Mouse (Mus musculus) macrophage (primary cell): Measurements from ENCODE around the gene Cdx2. TPM values are rescaled to one million over a fixed set of nuclear protein-coding genes. Genes with fewer than 3 reads are reported as not detected.

ENCODE experiments used
- H3K27ac ChIP-seq: fragments of 350-480 bp; formaldehyde crosslinking; 2 replicates; pipeline ENCODE4 v1.9.0; 2021
- H3K36me3 ChIP-seq: fragments of 350-480 bp; formaldehyde crosslinking; 2 replicates; pipeline ENCODE4 v1.9.0; 2021; ENCODE audit errors: inconsistent target
- H3K4me3 ChIP-seq: fragments of 350-480 bp; formaldehyde crosslinking; 2 replicates; pipeline ENCODE4 v1.9.0; 2021; ENCODE audit errors: inconsistent target
- H3K79me2 ChIP-seq: fragments of 350-480 bp; formaldehyde crosslinking; 2 replicates; pipeline ENCODE4 v1.9.0; 2021; ENCODE audit errors: inconsistent target
- WGBS: methylation state at CpG from one replicate; pipeline ENCODE4 v1.1.7; 2026; ENCODE audit warnings: inconsistent platforms; ENCODE audit not compliant: missing documents; 5-methylcytosine and 5-hydroxymethylcytosine counted together
- polyA plus RNA-seq: library from polyadenylated mRNA; stranded (reverse); fragments of 250-400 nt; gene quantifications from 3 replicates; pipeline ENCODE4 v1.2.4, GENCODE M21; 2018; ENCODE audit warnings: inconsistent platforms
- total RNA-seq, 78 experiments: library from RNA; depleted of rRNA; stranded (reverse); fragments of 250-400 nt; gene quantifications; 1 replicate in 9 of 78; 2 replicates in 24 of 78; 3 replicates in 43 of 78; 4 replicates in 2 of 78; pipeline ENCODE4 v1.2.4; 2018; ENCODE audit warnings: inconsistent platforms in 56 of 78

The Cdx2 gene
- total RNA-seq (2018; cell fraction: chromatin; rRNA removed) = not detected
- total RNA-seq (2018; cell fraction: cytosol; rRNA removed) = not detected
- total RNA-seq (2018; cell fraction: nucleus; rRNA removed) = not detected
- not detected in 3 replicates for polyA plus RNA-seq

- WGBS = 4% methylated on average over 62 of the region's 63 CpGs
- Histone ChIP-seq H3K27ac (no peak within 1 kb of the TSS), H3K4me3 (no peak within 1 kb of the TSS), H3K79me2 (no peaks in the 10 kb centered on the region), H3K36me3 (no peaks in the 10 kb centered on the region)
These were observed at the start of gene Cdx2 for GRCm38 (mm10) chr5:147306638-147307397. Cdx2 (minus strand) TSS chr5:147307270.

DNA sequence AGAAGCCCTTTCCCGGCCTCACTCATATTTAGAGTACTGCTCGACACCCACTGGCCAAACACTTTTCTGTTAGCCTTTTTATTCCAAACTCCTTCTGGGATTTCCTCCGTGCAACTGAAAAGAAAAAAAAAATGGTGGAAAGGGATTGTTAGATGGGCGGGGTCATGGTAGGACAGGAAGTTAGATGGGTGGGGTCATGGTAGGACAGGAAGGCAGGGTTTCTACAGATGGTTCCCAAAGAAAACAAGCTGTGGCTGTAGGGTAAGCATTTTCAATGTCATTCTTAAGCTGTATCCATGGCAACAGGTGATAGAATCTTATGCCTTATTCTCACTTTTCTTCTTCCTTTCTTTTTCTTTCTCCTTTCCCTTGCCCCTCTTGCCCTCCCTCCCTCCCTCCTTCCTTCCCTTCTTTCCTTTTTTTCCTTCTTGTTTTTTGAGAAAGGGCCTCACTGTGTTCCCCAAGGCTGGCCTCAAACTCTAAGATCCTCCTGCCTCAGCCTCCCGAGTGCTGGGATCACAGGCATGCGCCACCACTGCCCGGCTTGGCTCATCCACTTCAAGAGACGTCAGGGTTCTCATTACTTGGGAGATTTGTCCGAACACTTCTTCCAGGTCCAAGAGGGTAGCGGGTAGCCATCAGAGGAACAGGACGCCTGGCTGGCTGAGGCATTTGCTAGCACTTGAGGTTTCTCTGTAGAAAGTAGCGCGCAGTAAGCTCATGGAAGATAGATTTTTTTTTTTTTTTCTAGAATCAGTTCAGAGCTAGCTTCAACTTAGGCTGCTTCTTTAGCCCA lies 49.4 kb upstream of the Cdx2 start:
- Histone ChIP-seq H3K27ac (no peak overlapping the region), H3K79me2 (no peaks in the 10 kb centered on the region), H3K4me3 (no peak overlapping the region), H3K36me3 (no peaks in the 10 kb centered on the region)
- WGBS = 91% methylated on average over 13 of the region's 13 CpGs

- no peak overlapping the region for H3K27ac ChIP-seq
- H3K4me3 ChIP-seq = no peak overlapping the region
- 92% methylated on average over 3 of the region's 3 CpGs for WGBS
- no peaks in the 10 kb centered on the region for H3K79me2 ChIP-seq
- no peaks in the 10 kb centered on the region for H3K36me3 ChIP-seq
These were observed 48.7 kb upstream of the Cdx2 start for GRCm38 (mm10) chr5:147355788-147356187.

GRCm38 (mm10) chr5:147354985-147355384 lies 47.9 kb upstream of the Cdx2 start:
- H3K79me2 ChIP-seq = no peaks in the 10 kb centered on the region
- H3K4me3 ChIP-seq = no peak overlapping the region
- H3K27ac ChIP-seq = no peak overlapping the region
- no peaks in the 10 kb centered on the region for H3K36me3 ChIP-seq
- WGBS = 91% methylated on average over 8 of the region's 8 CpGs

DNA sequence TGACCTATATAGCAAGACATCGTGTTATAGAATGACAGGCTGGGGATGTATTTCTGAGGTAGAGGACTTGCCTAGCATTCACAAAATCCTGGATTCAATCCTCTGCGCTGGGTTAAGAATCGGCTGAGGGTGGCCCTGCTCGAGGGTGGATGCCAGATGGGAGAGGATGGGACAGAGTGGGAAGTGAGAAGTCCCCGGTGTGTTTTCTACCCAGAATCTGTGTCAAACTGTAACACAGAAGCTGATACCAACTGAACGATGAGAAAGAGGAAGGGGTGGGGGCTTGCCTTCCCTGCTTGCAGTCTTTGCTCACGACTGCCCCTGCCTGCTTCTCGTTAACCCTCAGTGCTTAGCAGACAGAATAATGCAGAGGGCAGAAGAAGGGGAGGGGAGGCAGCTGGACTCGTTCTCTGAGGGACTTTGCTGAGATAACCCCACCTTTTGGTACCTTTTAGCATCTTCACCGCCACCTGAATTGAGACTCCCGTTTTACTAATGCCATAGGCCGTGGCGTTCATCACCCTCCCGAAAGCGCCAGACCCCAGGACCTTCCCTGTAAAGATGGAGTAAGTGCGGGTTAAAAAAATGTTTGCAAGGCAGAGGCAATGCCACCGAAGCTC lies 47.2 kb upstream of the Cdx2 start:
- Histone ChIP-seq H3K27ac (no peak overlapping the region), H3K79me2 (no peaks in the 10 kb centered on the region)
- WGBS = 71% methylated on average over 17 of the region's 17 CpGs

DNA sequence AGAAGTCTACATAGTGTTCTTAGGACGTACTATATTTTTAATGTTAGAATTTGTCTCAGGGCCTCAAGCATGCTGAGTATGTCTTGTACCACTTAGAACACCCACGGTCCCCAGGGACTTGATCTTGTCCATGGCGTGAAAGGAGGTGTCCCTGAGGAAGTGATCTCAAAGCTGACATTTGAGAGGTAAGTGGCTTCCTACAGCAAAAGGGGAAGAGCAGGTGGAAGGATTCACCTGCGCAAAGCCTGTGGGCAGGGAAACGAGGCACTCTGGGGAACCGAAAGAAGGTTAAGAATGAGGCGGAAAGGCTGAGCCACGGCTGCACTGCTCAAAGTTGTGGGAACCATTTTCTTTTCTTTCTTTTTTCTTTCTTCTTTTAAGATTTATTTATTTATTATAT lies 44.9 kb upstream of the Cdx2 start:
- no peaks in the 10 kb centered on the region for H3K36me3 ChIP-seq
- no peak overlapping the region for H3K4me3 ChIP-seq
- 73% methylated on average over 8 of the region's 8 CpGs for WGBS
- no peaks in the 10 kb centered on the region for H3K79me2 ChIP-seq
- H3K27ac ChIP-seq = no peak overlapping the region

More for the DNA sequence above, 47.2 kb upstream of the Cdx2 start:
- Histone ChIP-seq H3K4me3 (no peak overlapping the region), H3K36me3 (no peaks in the 10 kb centered on the region)

- WGBS = 78% methylated on average over 1 of the region's 1 CpGs
- Histone ChIP-seq H3K4me3 (no peak overlapping the region), H3K36me3 (no peaks in the 10 kb centered on the region), H3K79me2 (no peaks in the 10 kb centered on the region), H3K27ac (no peak overlapping the region)
These were observed 38.9 kb upstream of the Cdx2 start for GRCm38 (mm10) chr5:147345981-147346380.

DNA sequence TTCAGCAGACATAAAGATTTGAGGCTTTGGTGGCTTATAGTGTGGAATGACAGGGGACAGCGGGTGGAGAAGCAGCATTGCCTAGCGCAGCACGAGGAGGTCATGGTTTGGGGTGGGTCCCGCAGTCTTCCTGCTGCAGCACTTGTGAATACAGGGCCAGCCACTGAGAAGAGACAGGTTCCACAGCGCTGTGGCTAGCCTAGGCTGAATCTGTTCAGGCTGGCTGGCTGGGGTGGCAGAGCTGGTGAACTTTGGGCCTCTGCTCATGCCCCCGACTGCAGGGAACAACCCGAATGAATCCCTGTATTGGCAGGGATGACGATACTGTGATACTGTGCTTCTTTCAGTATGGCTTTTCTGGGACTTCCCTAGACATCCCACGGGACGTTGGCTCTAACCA lies 36.8 kb upstream of the Cdx2 start:
- H3K27ac ChIP-seq = no peak overlapping the region
- no peak overlapping the region for H3K4me3 ChIP-seq
- no peaks in the 10 kb centered on the region for H3K36me3 ChIP-seq
- 94% methylated on average over 10 of the region's 10 CpGs for WGBS
- no peaks in the 10 kb centered on the region for H3K79me2 ChIP-seq

DNA sequence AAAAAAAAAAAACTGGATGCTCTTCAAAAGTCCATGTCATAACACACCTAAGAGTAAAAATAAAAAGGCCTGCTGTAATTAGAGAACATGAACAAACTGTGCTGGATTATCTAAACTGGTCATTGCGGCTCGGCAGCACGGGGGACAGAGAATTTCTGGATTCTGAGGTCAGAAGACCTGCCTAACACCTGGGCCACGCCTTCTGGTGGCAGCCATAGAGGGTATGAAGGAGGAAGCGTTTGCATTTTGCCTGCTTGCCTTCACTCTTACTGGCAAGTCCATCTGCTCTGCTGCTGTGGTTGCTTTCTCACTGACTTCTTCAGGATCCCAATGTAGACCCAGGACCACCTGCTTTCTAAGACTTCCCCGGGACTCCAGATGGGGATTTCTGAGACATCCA lies 35.8 kb upstream of the Cdx2 start:
- H3K27ac ChIP-seq = no peak overlapping the region
- H3K4me3 ChIP-seq = no peak overlapping the region
- no peaks in the 10 kb centered on the region for H3K79me2 ChIP-seq
- H3K36me3 ChIP-seq = no peaks in the 10 kb centered on the region
- WGBS = 95% methylated on average over 6 of the region's 6 CpGs

GRCm38 (mm10) chr5:147340741-147341414 lies 33.8 kb upstream of the Cdx2 start:
- WGBS = 26% methylated on average over 13 of the region's 13 CpGs
- H3K27ac ChIP-seq = no peak overlapping the region
- no peaks in the 10 kb centered on the region for H3K36me3 ChIP-seq

GRCm38 (mm10) chr5:147339560-147339959 lies 32.5 kb upstream of the Cdx2 start:
- no peak overlapping the region for H3K4me3 ChIP-seq

More at GRCm38 (mm10) chr5:147340741-147341414, 33.8 kb upstream of the Cdx2 start:
- Histone ChIP-seq H3K4me3 (no peak overlapping the region), H3K79me2 (no peaks in the 10 kb centered on the region)

DNA sequence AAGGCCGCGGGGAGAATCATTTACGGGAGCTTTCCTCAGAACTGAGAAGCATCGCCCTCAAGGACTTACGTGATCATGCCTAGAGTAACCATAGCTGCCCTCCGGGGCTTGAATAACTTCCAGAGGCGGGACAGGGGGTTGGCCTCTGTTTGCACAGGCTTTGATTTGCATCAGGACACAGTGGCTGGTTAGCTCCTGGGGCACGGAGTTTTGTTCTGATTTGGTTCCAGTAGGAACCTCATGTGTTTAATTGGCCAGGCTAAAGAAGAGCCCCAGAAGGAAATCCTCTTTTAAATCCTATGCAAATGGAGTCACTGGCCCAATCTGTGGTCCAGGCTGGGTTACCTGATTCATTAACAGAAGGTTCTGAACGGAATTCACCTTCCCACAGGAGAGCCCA lies 31.9 kb upstream of the Cdx2 start:
- H3K27ac ChIP-seq = no peak overlapping the region
- no peaks in the 10 kb centered on the region for H3K79me2 ChIP-seq
- 90% methylated on average over 8 of the region's 9 CpGs for WGBS
- no peaks in the 10 kb centered on the region for H3K36me3 ChIP-seq
- no peak overlapping the region for H3K4me3 ChIP-seq

More at GRCm38 (mm10) chr5:147339560-147339959, 32.5 kb upstream of the Cdx2 start:
- H3K79me2 ChIP-seq = no peaks in the 10 kb centered on the region
- H3K36me3 ChIP-seq = no peaks in the 10 kb centered on the region
- 6% methylated on average over 11 of the region's 11 CpGs for WGBS
- no peak overlapping the region for H3K27ac ChIP-seq

GRCm38 (mm10) chr5:147332711-147333110 lies 25.6 kb upstream of the Cdx2 start:
- H3K27ac ChIP-seq = no peak overlapping the region
- no peak overlapping the region for H3K4me3 ChIP-seq
- H3K36me3 ChIP-seq = no peaks in the 10 kb centered on the region
- WGBS = 84% methylated on average over 7 of the region's 7 CpGs
- no peaks in the 10 kb centered on the region for H3K79me2 ChIP-seq

DNA sequence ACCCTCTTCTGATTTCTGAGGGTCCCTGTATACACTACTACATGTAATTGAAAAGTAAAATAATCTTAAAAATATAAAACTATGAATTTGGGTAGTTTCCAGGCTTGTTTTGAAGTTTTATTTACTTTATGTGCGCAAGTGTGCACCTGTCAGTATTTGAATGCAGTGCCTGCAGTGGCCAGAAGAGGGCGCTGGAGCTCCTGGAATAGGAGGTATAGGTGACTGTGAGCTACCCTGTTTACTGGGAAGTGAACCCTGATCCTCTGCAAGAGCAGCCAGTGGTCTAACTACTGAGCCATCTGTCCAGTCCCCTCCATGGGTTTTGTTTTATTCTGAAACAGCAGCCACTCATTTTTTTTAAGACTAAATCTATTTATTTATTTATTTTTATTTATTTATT lies 24.5 kb upstream of the Cdx2 start:
- no peaks in the 10 kb centered on the region for H3K79me2 ChIP-seq
- no peak overlapping the region for H3K27ac ChIP-seq
- no peak overlapping the region for H3K4me3 ChIP-seq
- H3K36me3 ChIP-seq = no peaks in the 10 kb centered on the region
- WGBS = 47% methylated on average over 2 of the region's 2 CpGs
